Mouse (Mus musculus) liver, embryonic 14.5 days (tissue): ENCODE results near the gene Chrm5.

Source experiments
- CTCF ChIP-seq: IDR thresholded peaks from 2 replicates; pipeline ENCODE4 v1.5.1; 2016; ENCODE audit warnings: antibody characterized with exemption, low read depth, control low read depth
- EP300 ChIP-seq: IDR thresholded peaks from 2 replicates; pipeline ENCODE4 v1.6.1; 2016; ENCODE audit warnings: antibody characterized with exemption, low read depth

DNA sequence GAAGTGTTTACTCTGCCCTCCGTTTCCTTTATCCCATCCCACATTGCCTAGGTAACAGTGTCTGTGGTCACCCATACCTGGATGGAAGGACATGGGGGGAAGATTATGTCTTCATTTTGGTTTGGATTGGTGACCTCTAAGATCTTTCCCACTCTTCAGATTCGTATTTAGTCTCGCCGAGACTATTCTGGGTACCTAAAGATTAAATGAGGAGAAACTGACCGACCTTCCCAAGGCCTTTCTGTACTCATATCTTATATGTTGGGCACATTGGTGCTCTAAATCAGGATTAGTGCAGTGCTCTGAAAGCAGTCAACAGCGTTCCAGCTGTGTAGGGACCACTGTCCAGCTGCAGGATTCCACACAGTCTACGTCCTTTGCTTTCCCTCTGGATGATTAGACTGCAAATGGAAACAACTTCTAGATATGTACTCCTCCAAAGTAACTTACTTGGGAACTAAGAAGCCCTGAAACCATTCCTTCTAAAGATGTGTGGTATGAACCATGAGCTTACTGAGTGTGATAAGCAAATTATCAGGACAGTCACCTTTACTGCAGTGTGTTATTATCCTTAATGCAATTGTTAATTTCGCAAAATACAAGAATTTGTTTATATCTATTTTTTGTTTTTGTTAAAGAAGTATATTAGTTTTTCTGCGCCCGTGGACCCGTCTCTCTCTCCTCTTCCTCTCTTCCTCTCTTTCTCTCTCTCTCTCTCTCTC, 13.1 kb upstream of the Chrm5 start:
- TF ChIP-seq CTCF (no peak), EP300 (no peak; the same call in 1 of the 2 replicates)
